Mouse (Mus musculus): Measurements from ENCODE around the gene Spem1.
A peak's percentile ranks its signal among the peaks of the same experiment; 100 is the strongest.
"Not testable (repeated sequence)": the region's sequence is repeated elsewhere in the genome, so short reads cannot be mapped to it uniquely, and the experiment has no call there.

Spem1 gene

DNA sequence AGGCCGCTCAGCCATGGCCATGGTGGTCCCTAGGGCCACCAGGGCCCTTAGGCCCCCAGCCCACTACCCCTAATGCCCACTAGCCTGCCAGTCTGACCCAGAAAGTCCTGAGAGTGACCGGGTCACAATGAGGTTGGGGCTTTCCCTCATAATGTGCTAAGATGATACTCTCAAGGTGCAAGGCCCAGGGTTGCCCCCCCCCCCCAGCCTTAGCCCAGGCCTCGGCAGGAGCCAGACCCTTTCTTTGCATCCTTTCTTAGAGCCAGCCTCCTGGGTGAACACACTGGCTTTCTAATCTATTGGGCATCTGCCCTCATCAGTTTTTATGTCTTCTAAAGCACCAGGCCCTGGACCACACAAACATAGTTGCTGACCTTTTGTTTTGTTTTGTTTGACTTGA, at the start of gene Spem1:
TSS of gene Spem1 (minus strand) at position 101 of the 400 bp plus-strand sequence.
- DNase-seq (ENCODE audit: low spot score) = no peak

DNA sequence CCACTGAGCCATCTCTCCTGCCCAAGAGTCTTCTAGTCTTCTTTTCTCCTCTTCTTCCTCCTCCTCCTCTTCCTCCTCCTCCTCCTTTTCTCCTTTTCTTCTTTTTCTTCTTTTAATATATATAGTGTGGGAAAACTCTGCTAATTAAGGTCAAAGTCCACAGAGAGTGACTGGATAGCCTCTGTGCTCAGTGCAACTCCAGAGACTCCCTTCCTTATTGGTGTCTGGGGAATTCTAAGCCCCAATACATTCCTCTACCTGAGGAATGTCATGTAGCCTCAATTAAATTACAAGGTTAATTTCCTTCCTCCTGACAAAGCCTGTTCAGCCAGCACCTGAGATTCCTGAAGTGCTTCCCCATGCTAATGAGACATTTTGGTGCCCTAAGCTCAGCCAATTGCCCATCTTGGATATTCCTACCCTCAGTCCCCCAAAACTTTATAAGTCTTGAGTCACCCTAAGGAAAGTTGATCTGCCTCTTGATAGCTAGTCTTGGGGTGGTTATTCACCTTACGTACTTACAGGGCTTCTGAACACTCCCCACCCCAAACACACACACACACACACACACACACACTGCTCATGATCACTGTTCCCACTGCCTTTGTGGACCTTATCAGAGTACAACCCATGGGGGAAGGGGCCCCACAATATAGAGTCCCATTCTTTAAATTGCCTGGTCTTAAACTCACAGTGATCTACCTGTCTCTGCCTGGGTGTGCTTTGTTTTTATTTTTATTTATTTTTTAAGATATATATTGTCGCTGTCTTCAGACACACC, 48.5 kb upstream of the Spem1 start:
- no peak for DNase-seq (ENCODE audit: low spot score)

DNA sequence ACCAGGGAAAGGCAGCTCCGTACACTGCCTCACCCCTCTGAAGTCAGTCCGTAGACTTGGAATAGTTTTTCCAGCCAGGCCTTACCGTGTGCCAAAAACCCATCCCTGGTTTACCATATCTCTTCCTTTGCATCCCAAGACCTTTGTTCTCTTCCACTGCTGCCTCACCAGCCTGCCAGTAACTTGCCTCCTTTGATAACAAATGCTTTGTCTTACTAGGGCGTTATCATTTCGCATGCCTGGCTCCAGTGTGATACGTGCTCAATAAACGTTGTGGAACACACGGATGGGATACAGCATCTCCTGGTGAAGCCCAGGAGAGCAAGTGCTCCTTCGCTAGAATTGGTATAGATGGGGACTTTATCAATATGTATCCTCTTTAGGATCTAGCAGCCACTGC, 45.4 kb upstream of the Spem1 start:
- no peak for DNase-seq (ENCODE audit: low spot score)

DNA sequence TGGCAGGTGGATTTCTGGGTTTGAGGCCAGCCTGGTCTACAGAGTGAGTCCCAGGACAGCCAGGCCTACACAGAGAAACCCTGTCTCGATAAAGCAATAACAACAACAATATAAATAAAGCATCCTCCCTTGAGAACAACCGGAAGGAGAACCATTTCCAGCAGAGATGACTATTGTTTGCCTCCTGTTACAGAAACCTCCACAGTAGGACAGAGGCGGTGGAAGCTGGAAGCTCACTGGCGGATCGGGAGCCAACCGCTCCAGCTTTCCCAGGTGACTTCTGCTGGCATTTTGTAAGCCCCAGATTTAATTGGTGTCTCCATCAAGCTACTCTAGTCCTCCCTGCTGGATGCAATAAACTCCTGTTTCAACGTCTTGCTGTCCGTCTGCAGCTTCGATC, 43.6 kb upstream of the Spem1 start:
- no peak for DNase-seq (ENCODE audit: low spot score)

DNA sequence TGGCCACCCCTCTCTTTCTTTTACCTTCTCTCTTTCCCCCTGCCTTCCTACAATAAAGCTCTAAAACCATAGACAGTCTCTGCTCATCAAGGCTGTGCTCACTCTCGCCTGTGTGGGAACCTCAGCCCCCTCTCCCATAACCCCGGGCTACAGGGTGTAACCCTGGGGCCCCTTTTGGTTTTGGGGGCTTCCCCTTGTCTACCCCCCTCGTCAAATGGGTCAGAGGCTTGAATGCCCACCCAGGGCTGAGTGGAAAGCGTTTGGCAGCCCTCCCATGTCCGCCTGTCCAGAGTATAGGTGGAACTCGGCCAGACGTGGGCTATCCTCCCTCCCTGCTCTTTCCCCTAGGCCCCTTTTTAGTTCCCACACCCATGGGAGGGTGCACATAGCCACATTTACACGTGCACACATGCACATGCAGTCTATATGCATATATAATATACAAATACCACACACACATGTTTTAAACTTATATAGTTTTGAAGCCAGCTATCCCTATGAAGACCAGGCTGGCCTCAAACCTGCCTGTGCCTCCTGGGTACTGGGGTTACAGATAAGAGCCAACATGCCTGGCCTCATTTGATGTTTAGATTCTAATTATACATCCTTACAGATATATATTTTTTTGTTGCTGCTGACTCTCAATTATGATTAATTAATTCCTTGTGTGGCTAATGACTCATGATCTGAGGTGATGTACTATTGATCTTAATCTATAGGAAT, 42.3 kb upstream of the Spem1 start:
- DNase-seq (ENCODE audit: low spot score) = no peak

DNA sequence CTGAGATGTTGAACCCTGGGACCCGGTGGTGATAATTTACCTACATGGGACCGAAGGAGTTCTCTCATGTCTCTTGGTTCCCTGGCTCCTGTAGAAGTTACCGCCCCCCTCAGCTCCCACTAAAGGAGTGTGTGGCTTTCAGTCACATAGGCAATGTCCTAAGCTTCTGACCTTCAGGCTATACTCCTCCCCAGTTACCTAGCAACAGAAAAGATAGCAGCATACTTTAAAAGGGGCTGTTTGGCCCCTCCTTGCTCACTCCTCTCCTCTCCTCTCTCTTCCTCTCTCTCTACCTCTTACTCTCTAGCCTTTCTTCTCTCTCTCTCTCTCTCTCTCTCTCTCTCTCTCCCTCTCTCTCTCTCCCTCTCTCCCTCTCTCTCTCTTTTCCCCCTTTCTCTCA, 41.7 kb upstream of the Spem1 start:
- DNase-seq (ENCODE audit: low spot score) = not testable (repeated sequence)

DNA sequence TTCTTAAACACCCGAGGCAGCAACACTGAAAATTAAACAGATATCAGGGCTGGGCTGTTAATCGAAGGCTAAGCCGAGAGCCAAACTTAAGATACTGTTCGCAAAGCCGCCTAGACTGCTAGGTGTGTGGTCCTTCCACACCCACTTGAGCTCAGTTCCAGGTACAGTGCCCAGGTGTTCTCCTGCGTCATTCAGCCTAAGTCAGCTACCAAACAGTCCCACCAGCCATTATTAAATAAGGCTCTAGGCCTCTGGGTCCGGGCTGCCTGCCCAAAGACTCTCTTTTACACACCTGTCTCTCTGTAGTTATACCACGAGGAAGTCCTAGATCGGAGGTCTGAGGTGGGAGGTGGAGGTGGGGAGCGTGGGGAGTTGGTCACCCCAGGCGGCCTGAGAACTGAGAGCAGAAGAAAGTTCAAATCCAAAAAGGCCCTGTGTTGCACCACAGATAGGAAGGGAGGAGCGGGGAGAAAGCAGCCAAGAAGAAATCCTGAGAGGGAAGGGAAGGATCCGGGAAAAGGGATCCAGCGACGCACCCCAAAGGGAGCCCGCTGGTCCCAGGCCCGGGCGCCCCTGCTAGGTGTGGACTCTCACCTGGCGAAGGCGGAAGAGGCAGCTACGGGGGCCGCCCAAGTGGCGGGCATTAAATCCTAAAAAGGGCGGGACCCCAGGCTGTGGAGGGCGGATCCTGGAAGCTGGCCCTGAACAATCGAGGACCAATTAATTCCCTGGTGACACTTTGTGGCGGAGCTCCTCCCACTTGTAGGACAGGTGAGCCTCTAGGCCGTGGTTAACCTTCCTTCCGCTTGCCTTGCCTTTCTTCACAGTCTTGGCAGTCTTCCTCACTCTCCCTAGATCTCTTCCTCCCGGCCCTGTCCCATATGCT, 36.4 kb upstream of the Spem1 start, which contains the start of gene Tnk1:
TSS of gene Tnk1 (minus strand) at position 618 of the 886 bp plus-strand sequence.
- DNase-seq (ENCODE audit: low spot score) = no peak

DNA sequence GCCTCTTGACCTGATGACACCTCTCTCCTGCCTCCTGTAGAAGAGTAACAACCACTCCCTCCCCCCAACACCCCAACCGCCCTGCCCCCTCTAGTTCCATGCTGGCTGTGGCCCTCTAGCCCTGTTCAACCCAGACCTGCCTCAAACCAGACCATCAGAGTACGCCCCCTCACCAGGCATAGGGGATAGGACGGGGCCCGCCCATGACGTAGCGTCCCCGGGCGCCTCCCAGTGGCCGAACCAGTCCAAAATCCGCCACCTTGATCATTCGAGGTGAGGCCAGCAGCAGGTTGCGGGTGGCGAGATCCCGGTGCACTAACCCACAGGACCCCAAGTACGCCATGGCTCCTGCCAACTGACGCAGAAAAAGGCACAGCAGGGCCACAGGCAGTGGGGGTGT, 33.4 kb upstream of the Spem1 start:
- no peak for DNase-seq (ENCODE audit: low spot score)

DNA sequence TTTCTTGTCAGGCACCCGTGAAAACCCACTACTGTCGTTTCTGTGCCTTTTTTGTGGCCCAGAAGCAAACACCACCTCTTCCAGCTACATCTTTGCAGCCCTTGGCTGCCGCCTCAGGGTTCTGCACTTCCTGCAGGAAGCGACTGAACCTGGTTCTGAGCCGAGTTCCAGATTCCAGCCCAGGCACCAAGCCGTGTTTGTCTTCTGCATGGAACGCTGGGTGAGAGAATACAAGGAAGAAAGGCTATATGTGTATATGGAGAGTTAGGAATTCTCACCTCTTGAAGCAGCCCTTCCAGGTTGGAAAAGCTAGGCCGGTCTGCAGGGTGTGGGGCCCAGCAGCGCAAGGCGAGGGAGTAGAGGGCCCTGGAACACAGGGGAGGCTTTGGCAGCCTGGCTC, 32.7 kb upstream of the Spem1 start:
- no peak for DNase-seq (ENCODE audit: low spot score)

DNA sequence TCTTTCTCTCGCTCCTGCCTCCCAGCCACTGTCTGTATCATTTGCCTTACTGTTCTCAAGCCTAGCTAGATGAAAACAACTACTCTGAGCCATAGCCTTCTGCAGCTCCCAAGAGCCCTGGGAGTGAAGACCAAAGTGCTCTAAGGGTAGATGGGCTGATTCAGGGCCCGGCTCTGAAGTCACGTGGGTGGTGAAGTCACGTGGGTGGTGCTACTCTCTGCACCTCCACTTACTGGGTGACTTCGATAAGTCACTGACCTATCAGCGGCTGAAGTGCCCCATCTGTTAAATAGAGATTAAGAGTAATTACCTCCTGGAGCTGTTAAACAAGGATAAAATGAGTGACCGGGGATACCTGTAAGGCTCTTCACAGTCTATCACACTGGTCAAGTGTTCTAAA, 32.0 kb upstream of the Spem1 start:
- no peak for DNase-seq (ENCODE audit: low spot score)

DNA sequence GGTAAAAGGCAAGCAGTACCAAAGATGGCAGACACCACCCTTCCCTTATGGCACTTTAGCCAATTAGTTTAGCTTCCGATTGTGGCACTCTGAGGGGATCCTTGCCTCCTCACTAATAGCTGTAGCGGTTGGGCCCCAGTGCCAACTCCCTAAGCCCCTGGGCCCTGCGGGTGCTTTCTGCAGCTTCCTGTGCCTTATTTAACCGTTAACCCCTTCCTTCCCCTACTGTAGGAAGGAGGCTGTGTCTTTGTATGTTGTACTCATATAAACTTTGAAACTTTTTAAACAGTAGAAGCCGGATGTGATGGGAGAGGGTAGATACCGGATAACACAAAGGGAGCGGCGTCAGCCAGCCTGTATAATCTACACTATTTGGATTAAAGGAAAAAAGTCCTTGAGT, 28.8 kb upstream of the Spem1 start:
- no peak for DNase-seq (ENCODE audit: low spot score)

DNA sequence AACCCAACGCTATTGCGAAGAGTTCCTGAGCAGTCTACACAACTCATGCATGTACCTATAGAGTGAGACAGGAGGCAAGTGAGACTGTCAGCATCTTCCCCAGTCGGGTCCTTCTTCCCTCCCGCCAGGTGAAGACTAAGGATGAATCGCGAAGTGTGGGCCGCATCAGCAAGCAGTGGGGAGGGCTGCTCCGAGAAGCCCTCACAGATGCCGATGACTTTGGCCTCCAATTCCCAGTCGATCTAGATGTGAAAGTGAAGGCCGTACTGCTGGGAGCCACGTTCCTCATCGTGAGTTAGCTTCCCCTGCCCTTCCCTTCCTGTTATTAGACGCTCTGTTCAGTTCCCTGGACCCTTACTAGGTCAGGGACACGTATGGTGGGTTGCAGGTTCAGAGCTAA, 27.9 kb upstream of the Spem1 start:
- DNase-seq (ENCODE audit: low spot score) = no peak

DNA sequence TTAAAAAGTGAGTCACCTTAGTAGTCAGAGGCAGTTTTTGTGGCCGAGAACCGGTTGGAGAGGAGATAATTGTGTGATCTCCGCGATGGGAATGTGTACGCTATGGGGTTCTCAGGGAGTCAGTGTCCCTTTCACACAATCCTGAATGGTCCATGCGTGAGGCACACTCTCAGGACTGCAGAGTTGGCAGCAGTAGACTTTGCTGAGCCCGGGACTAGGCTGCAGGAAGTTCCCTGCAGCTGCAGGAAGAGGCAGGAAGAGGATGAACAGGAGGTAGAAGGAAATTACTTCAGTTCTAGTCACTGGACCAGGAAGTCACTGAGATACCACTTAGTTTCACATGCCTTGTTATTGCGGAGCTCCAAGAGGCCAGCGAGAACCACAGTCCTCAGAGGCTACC, 27.1 kb upstream of the Spem1 start:
- no peak for DNase-seq (ENCODE audit: low spot score)

DNA sequence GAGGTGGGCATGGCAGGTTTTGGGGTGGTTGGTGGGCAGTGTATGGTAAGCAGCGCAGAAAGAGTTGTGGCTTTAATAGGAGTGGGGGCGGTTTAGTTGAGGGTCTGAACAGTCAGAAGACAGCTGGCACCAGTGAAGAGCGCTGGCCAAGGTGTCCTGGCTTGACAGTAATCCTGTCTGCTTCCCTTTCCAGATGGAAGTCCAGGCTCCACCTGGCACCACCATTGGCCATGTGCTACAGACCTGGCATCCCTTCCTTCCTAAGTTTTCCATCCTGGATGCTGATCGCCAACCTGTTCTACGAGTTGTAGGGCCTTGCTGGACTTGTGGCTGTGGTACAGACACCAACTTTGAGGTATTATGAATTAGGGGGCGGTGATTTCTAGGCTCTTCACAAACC, 26.0 kb upstream of the Spem1 start:
- DNase-seq (ENCODE audit: low spot score) = no peak

DNA sequence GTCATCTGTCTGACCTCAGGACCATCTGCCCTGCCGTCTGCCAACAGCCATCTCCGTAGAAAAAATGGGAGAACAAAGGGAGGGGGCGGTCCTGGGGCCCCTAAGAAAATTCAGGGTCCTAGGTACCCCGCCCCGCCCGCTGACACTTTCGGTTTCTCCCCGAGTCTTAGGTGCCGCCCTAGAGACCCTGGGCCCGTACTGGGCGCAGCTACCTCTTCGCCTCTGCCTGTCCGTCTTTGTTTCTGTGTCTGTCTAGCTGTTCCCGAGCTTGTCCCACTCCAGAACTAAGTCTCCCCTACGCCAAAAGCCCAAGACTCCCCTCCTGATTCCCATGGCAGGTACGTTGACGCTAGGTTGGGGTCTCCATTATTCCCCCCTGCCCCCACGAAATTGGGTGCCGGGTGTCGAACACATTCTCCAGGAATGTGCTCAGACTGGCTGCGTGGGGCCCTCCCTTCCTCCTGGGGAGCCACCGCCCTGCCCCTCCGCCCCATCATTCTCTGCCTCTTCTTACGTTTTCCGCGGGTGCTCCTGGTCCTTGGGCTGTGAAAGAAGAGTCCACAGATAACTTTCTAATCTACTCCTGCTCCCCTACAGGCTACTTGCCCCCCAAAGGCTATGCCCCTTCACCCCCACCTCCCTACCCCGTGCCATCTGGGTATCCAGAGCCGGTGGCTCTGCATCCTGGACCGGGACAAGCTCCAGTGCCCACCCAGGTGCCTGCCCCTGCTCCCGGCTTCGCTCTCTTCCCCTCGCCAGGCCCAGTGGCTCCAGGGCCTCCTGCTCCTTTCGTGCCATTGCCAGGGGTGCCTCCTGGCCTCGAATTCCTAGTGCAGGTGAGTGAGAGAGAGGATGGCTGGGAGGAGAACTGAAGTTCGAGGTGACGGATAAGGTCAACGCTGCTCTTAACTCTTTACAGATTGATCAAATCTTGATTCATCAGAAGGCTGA, 25.0 kb upstream of the Spem1 start:
- peak; percentile 19 for DNase-seq (ENCODE audit: low spot score)

DNA sequence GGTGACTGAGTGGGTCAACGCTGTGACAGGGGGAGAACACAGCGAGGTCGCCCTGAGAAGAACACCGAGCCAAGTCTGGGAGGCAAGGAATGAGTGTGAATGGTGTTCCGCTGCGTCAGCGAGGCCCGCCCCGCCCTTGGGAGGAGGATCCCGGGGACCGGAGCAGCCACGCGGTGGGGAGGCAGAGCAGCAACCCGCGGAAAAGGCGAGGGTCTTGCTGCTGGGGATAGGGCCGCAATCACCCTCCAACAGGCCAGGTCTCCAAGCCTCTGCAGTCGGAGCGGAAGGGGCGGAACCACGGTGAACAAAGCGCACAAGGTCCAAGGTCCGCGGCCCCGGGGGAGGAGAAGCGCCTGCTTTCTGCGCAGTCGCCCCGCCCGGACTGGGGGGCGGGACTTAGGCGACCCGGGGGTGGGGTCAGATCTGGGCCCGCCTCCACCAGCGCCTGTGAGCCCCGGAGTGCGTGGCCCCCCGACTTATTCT, 24.3 kb upstream of the Spem1 start, which contains the start of gene Plscr3:
TSS of gene Plscr3 (plus strand) at position 179 of the 483 bp plus-strand sequence.
- DNase-seq (ENCODE audit: low spot score) = peak; percentile 92

DNA sequence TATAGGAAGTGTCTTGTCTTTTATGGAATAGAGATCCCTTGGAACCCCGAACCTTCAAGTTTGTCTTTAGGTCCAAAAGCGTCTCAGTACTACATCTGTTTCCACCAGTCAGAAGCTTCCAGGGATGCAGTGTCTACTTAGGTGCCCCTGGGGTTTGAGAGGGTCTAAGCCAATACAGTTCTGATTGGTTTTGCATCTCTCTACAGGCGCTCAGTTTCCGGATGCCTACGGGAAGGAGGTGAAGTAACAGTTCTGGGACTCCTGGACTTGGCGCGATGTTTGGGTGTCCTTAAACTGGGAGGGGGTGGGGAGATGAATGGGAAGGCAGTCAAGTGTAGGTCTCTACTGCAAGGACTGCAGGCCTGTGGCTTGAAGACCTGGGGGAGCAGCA, 16.7 kb upstream of the Spem1 start:
- peak; percentile 53 for DNase-seq (ENCODE audit: low spot score)

DNA sequence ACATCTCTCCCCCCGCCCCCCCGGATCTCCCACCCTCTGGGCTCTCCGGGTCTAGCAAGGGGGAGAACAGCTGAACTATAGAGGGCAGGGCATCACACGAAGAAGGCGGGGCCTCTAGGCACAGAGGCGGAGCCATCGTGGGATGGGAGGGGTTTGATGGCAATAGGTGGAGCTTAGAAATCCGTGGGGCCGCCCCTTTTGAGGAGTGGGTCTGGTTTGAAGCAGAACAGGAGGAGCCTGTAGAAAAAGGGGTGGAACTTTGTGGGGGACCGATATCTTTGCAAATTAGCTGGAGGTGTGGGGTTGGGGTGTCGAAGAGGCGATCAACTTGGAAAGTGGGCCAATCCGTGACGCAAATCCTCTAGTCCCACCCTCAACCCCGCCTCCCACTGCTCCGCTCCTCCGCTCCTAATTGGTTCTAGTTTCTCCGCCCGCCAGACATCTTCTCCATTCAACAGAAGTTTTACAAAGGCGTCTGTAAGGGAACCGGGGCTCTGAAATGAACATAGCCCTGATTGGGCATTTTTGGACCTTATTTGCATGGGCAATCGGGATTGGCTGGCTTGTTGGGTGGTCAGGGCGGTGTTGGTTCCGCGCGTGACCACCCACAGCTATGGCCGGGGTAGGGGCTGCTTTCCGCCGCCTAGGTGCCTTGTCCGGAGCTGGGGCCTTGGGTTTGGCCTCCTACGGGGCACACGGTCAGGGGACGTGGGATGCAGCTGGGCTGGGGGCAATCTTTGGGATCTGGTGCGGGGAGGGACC, 16.2 kb upstream of the Spem1 start, which contains the start of gene Tmem256:
TSS of gene Tmem256 (plus strand) at position 563 of the 762 bp plus-strand sequence.
- peak; percentile 97 for DNase-seq (ENCODE audit: low spot score)

DNA sequence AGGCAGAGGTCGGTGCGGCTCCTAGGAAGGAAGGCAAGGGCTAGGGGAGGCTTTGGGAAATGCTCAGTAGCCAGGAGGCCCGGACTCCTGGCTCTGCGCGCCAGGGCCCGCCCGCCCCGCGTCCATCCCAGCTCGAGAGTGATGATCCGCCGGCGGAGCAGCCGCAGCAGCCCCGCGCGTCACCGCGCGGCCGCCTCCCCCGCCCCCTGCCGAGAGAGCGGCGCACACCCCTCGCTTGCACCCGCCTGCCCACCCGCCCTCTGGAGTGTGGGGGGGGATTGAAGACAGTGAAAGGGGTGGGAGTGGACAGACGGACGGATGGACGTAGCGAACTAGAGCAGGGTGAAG, 15.6 kb upstream of the Spem1 start, which contains the start of gene Nlgn2:
TSS of gene Nlgn2 (minus strand) at position 181 of the 348 bp plus-strand sequence.
- peak; percentile 83 for DNase-seq (ENCODE audit: low spot score)
